Mouse (Mus musculus) regulatory T cell (primary cell): ENCODE measurements around the gene Ndufs7.

Experiments used
- in situ Hi-C: fragments of 300-600 bp; cut with MboI, MseI; formaldehyde crosslinking; loops from one replicate; pipeline ENCODE4 v1.15.1; 2025; ENCODE audit warnings: high pct_unique_total_duplicates

Gene Ndufs7

DNA sequence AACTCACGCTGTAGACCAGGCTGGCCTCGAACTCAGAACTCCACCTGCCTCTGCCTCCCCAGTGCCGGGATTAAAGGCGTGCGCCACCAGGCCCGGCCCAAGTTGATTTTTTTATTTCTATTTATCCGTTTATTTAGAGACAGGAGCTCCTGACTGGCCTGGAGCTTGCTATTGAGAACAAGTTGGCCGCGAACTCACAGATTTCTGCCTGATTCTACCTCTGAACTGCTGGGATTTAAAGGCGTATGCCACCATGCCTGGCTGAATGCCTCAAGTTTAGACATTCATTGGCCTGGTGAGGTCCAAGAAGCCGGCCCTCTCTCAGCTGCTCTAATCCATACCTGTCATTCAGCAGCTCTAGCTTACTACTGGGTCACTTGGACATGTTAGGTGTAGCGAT is 13.2 kb downstream of the Ndufs7 start:
- in situ Hi-C loops = no loop called here

DNA sequence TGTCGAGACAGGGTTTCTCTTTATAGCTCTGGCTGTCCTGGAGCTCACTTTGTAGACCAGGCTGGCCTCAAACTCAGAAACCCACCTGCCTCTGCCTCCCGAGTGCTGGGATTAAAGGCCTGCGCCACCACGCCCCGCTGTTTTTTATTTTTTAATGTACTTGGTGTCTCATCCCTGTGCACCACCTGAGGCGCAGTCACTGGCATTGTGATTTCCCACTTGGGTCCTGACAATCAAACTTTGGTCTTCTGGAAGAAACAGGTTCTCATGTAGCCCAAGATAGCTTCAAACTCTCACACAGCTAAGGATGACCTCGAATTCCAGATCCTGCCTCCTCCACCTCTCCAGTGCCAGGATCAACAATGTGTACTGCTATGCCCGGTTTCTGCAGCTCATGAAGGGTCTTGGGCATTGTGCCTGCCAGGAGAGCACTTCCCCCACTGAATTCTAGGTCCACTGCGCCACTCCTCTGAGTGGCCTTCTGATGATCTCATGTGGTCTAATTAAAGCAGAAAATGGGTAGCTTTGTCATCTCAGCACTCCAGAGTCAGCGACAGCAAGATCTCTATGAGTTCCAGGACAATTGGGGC is 13.9 kb downstream of the Ndufs7 start:
- in situ Hi-C loops = no loop called here

DNA sequence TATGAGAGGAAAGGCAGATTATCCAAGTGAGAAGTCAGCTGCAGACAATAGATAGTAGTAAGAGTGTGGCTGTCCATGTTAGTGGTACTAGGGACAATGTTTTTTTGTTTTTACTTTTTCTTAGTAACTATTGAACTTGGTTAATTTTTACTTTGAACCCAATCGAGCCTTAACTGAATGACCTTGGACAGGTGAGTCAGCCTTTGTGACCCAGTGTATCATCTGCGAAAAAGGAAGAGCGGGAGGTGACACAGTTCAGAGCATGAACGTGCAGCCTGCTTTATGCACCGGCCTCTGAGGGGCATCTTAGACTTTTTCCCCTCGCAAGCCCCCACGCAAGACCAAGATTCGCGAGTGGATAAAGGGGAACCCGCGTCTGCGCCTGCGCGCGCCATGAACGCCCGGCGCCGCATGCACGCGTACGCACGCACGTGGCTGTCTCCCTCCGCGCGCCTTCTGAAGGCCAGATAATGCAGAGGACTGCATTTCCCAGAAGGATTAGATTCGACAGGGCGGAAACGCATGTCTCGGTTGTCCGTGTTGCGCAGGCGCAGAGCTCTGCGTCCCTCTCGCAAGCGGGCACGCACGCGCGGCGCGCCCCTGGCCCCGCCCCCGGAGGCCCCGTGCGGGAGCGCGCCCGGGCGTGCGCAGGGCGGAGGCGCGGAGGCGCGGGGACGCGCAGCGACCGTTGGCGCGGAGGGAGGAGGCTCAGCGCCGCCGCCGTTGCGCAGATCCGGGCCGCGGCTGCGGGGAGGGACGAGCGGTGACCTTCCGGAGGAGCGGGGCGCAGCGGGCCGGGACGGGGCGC is 15.6 kb downstream of the Ndufs7 start:
- in situ Hi-C loops = no loop called here

DNA sequence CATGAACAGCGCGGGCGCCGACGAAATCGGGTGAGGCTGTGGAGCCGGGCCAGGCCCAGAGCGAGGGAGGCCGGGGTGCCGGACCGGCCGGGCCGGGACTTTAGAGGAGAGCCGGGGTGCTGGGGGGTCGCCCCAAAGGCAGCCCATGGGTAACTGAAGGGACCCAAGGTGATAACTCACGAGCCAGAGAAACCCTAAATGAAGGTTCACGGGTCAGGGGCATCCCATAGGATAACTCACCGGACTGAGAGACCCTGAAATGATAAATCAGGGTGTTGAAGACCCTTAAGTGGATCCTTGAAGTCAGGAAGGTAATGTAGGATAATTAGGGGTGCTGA is 16.2 kb downstream of the Ndufs7 start:
- in situ Hi-C loops = no loop called here

DNA sequence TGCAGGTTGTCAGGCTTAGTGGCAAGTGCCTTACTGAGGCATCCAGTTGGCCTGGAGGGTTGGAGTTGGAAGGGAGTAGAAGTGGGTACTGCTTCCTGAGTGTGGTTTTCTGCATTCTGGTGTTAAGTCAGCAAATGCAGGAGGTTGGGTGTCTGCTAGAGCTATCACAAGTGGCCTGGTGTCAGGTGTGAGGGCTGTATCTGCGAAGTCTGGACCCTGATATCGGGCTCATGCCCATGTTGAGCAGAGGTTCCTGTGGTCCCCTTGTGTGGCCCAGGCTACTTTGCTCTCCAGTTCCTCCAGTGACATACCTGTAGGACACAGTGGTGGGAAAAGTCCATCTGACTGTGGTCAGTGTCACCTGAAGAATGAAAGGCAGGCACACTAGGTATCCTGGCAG is 21.2 kb downstream of the Ndufs7 start:
- in situ Hi-C loops = no loop called here

DNA sequence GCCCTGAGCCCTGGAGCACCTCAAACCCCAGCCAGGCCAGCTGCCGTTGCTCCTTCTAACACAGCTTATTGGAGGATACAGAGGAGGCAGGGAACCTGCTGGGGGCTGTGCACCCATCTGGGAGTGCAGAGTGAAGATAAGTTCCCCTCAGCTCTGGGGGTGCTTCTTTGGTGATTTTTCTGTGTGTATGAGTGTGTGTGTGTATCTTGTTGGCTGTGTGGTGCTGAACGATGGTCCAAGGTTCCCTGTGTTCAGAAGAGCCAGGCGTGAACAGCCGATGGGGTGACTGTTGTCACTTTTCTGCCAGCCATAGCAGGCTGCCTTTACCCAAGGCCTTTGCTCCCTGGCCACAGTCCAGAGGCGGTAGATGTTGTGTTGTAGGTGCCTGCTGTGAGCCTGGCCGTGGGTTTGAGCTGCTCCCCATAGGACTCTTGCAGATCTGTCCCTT is 21.8 kb downstream of the Ndufs7 start:
- in situ Hi-C loops = no loop called here

DNA sequence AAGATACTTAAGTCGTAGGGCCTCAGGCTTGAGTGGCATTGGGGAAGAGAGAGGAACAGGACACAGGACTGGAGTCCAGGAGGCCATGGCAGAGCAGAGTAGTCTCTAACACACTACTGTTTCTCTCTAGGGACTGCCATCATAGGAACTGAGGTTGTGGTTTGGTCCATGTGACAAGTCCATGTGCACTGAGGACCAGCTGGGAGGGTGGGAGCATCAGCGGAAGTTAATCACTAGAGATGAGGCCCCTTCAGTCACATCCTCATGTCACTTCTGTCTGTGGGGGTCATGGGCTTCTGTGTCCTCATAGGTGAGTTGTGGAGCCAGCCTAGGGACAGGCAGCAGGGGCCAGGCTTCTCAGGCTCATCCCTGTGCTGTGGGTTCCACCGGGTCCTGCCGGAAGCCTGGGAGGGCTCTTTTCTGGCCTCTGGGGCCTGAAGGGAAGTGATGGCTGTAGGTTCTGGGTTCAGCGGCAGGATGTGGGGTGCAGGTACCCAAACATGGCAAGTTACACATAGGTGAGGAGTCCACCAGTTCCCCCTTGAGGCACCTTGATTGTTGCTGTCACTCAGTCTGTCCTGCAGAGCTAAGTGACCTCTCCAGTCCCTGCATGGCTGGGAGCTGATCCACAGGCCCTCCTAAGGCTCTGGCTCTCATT is 22.4 kb downstream of the Ndufs7 start:
- in situ Hi-C loops = no loop called here

DNA sequence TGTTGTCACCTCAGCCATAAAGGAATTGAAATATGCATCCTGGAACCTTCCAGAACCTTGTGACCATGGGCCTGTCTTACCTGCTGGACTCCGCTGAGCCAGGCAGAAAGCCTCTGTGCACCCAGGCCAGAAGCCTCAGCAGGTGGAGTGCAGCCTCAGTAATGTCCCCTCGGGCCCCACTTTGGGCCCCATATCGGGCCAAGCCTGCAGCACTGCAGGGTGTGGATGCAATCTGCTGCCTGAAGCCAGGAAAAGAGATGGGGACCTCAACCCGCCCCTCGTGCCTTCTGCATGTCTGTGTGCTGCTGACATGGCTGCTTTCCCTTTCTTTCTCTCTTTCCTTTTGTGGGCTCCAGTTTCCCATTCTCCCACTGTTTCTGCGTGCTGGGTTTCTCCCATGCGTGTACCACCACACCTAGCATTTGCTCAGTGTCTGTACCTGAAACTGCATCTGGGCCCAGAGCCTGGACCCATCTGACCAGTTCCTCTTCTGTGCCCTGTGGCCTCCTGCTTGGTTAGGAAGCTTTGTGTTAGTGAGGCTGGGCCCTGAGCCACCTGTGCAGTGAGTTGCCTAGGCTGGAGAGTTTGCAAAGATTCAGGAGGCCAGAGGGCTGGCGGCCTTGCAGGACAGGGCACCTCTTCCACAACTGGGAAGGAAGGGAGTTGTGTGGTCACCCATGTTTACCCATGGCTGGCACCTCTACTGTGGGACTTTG is 23.1 kb downstream of the Ndufs7 start:
- in situ Hi-C loops = no loop called here

DNA sequence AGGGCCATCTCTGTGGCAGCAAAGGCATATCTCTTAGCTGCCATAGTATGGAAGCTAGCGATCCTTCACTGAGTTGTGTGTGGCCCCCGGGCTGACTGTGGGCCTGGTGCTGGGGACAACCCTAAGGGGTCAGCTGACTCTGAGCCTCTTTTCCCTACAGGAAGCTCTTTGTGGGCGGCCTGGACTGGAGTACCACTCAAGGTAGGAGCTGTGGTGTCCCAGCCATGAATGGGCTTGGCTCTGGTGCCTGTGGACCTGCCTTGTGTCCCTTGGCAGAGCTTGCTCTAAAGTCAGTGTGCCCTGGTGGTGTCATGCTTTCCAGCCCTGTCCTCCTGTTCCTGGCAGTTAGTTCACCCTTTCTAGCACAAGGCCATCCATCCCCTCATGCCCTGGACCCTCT is 24.9 kb downstream of the Ndufs7 start:
- in situ Hi-C loops = no loop called here

DNA sequence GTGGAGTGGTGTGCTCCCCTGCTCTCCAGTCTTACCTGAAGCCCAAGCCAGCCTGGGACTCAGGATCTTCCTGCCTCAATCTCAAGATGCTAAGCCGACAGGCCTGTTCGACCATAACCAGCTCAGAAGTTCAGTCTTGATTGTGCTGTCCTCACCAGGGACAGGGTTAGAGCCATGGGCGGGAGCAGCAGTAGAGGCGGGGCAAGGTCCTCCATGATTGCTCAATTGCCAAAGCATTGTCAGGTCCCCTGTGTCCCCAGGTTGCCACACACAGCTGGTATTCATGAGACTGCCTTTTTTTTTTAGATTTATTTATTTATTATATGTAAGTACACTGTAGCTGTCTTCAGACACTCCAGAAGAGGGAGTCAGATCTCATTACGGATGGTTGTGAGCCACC is 27.3 kb downstream of the Ndufs7 start:
- in situ Hi-C loops = no loop called here

DNA sequence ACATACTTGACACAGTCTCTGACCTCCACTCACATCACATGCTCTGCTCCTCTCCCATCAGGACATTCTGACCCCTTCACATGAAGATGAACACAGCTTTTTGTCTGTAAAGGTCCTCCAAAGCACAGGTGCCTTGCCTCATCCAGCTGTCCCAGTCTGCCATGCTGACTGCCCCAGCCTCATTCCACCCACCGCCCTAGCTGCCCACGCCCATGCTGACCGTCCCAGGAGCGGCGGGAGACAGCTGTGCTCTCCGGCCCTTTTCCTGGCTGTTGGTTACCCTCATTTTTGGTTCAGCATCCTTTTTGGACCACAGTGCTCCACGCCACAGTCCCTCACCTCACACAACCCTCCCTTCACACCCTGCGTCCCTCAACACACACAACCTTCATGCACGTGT is 29.5 kb downstream of the Ndufs7 start:
- in situ Hi-C loops = no loop called here

DNA sequence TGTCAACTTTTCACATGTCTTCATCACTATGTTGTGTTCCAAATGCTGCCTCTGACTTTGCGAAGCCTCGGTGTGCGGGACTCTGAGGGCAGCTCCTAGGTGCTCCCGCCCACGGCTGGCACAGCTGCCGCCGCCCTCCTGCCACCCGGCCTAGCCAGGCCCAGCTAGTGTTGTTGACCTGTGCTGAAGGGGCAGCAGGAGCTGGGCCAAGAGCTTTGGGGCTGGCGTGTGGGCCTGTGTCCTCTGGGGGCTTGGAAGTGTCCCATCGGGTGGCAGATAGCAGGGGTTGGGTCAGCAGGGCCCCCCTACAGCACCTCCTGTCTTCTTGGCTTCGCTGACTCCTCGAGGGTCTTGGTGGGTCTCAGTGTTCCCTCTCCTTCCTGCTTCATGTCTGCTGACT is 30.4 kb downstream of the Ndufs7 start:
- in situ Hi-C loops = no loop called here

DNA sequence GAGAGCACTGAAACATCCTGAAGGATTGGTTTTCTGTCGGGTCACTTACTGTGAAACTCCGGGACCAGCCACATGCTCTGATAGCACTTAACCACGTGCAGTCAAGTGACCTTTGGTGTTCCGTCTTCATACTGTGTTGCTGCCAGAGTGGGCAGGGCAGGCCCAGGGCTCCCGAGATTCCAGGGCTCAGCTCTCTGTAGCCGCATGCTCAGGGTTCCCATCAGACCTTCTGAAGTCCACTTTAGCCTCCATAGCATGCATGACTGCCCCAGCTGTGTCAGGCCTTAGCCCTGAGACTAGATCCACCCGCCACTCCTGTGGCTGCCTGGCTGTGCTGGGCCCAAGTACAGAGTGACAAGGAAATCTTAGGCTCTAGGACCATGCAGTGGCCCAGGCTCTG is 32.4 kb downstream of the Ndufs7 start:
- in situ Hi-C loops = no loop called here

DNA sequence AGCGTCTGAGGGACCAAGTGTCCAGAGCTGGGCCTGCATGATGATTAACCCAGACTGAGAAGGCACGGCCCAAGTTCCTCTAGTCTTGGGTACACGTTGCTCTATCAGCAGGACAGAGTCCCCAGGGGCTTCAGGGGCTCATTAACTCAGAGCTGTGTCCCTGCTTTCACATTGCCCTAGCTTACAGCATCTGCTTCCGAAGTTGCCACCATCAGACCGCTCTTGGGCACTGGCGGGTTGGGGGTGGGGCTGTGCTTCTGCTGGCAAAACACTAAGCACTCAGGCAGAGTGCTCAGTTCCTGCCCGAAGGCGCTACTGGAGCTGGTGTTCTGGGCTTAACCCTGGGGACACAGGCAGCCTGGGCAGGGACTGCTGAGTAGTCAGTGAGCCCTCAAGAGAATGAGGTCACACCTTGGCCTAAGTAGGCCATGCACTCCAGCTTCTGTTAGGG is 33.0 kb downstream of the Ndufs7 start:
- in situ Hi-C loops = no loop called here

DNA sequence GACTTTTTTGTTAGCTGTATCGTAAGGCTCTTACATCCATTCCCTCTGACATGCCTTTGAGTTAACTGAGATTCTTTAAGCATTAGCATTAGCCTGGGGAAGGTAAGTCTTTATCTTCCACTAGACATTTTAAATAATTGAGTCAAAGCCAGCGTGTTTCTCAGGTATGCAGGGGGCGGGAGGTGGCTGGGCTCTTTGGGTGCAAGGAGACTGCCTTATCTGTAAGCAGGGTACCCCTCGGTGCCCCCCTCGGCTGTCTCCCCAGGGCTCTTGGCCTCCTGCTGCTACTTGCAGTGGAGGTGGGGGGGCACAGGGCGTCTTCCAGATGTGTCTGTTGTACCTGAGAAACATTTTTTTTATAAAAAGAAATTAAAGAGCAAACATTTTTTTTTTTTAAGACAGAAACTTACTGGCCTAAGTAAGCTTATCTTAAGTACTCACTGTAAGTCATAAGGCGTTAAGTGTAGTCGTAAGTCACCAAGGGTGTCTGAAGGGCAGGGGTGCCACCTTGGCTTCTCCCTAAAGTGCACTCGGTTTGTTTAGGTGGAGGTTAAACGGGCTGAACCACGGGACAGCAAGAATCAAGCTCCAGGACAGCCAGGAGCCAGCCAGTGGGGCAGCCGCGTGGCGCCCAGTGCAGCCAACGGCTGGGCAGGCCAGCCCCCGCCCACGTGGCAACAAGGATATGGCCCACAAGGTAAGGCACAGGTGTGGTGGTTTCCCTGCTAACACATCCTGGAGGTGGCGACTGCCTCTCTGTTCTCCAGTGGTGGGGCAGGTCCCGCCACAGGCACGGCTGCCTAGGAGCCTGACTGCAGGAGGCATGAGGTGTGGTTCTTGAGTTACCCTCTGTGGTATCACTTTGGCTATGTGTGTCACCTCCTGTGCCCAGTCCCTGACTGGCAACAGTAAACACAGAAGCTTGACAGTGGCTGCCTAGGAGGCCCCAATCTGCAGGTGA is 33.8 kb downstream of the Ndufs7 start:
- in situ Hi-C loops = no loop called here

DNA sequence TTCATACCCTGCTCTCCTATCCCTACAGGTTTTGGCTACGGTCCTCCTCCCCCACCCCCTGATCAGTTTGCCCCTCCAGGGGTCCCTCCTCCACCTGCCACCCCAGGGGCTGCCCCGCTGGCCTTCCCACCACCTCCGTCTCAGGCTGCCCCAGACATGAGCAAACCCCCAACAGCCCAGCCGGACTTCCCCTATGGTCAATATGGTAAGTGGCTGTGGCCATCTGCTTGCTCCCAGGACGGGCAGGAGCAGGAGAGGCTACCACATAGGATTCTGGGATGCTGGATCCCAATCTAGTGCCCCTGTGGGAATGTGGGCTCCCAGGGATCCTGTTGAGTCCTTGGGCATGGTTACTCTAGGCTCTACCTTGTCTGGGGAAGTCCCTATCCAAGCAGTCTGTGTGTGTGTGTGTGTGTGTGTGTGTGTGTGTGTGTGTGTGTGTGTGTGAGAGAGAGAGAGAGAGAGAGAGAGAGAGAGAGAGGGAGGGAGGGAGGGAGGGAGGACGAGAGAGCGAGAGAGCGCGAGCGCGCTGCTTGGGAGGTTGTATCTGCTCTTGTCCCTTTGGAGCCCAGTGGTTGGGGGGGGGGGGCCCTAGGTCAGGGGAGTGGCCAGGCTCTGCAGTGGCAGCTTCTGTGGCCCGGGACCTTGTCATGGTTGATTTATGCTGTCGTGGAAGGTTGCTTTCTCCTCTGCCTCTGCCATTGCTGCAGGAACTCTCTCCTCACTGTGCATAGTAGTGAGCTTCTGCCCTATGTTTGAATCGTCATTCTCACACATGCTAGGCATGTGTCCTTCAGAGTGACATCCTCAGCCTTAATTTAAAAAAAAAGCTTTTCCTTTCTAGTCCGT is 36.5 kb downstream of the Ndufs7 start:
- in situ Hi-C loops = no loop called here

DNA sequence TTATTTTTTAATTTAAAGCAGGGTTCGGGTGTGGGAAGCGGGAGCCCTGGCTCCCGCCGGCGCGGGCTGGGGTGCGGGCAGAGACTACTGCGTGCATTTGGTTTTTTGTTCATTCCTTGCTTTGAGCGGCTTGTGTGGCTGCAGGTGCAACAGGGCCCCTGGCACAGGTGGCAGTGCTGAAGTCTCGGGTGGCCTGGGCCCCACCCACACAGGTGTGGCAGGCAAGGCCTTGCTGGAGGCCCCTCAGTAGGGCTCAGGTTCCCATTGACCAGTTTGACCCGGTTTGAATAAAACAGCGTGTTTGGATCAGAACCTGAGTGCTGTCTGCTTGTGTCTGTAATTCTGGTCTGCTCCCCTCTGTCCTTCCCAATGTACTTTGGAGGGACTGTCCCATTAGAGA is 39.2 kb downstream of the Ndufs7 start:
- in situ Hi-C loops = no loop called here

DNA sequence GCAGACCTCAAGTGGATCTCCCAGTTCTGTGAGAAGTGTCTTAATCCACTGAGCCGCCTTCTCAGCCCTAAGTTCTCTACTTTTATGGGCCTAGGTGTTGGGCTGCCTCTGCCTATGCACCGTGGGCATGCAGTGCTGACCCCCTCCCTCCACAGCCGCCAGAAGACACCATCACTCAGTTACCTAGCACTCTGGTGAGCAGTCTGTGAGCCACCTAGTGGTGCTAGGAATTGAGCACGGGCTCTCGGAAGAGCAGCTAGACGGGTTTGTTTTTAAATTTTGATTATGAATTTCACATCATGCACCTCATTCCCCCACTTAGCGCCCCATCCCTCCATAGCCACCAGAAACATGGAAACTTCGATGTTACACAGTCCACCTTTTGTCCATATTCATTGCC is 39.7 kb downstream of the Ndufs7 start:
- in situ Hi-C loops = no loop called here

DNA sequence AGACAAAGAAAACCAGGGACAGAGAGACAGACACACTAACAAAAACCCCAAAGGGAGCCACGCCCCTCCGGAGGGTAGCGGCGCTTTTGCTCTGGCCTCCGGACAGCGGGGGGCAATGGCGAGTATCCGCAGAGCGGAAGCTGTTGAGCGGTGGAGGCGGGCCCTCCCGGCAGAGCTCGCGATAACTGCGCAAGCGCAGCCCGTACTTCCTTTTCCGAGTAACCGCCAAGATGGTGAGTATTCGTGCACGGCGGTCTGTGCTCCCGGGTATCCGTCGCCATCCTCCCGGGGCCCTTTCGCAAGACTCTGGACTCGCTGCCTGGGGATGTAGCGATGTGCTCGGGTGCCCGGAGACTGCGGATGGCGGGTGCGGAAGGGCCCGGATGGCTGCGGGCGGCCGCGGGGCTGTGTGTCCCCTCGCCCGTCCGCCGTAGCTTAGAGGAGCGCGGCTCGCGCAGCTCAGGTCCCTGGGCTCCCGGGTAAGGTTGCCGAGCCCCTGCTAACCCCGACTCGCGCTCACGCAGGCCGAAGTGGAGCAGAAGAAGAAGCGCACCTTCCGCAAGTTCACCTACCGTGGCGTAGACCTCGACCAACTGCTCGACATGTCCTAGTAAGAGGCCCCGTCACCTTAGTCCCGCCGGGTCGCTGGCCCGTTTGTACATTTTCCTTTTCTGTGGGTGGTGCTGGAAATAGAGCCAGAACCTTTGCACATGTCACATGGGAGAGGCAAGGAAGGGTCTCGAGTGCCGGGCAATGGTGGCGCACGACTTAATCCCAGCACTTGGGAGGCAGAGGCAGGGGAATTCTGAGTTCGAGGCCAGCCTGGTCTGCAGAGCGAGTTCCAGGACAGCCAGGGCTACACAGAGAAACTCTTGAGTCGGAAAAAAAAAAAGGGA is 43.6 kb downstream of the Ndufs7 start, which contains the start of gene Rps15:
TSS of gene Rps15 (plus strand) at position 203 of the 896 bp plus-strand sequence.
- in situ Hi-C loops = no loop called here
